Mouse (Mus musculus) intestine, embryonic 14.5 days (tissue): ENCODE results near the gene Gm21834. TPM values are rescaled to one million over a fixed set of nuclear protein-coding genes. Genes with fewer than 3 reads are reported as not detected.

Experiments used
- ATAC-seq: fragments of 200-750 bp; cut with Nextera tagmentation; replicated peaks from 2 replicates; pipeline ENCODE4 v1.8.0; 2017; ENCODE audit warnings: low read depth, moderate number of reproducible peaks, moderate TSS enrichment, moderate library complexity; ENCODE audit not compliant: low FRiP score, low TSS enrichment
- DNase-seq: peaks from one replicate; pipeline ENCODE4 v3.0.0-alpha.2; 2018; ENCODE audit warnings: low spot score
- H3K27ac ChIP-seq: fragments of 300-500 bp; sonication (generic); 2 replicates; pipeline ENCODE4 v1.5.1; 2014; ENCODE audit warnings: low read depth, mild to moderate bottlenecking, control low read depth
- H3K27me3 ChIP-seq: fragments of 300-500 bp; sonication (generic); replicated peaks from 2 replicates; pipeline ENCODE4 v1.6.1; 2014; ENCODE audit warnings: low read length, control low read depth; ENCODE audit not compliant: control insufficient read depth, insufficient read depth
- H3K36me3 ChIP-seq: fragments of 300-500 bp; sonication (generic); 2 replicates; pipeline ENCODE4 v1.6.1; 2014; ENCODE audit warnings: low read length, control low read depth; ENCODE audit not compliant: control insufficient read depth, insufficient read depth
- H3K4me1 ChIP-seq: fragments of 300-500 bp; sonication (generic); replicated peaks from 2 replicates; pipeline ENCODE4 v1.6.1; 2014; ENCODE audit warnings: low read length, control low read depth, mixed read lengths; ENCODE audit not compliant: control insufficient read depth, insufficient read depth
- H3K4me2 ChIP-seq: fragments of 300-500 bp; sonication (generic); 2 replicates; pipeline ENCODE4 v1.6.1; 2014; ENCODE audit warnings: low read length
- H3K4me3 ChIP-seq: fragments of 300-500 bp; sonication (generic); 2 replicates; pipeline ENCODE4 v1.5.1; 2014; ENCODE audit warnings: low read depth, low read length, control low read depth, mixed read lengths
- H3K9ac ChIP-seq: fragments of 300-500 bp; sonication (generic); 2 replicates; pipeline ENCODE4 v1.6.1; 2014; ENCODE audit warnings: mild to moderate bottlenecking, low read length
- H3K9me3 ChIP-seq: fragments of 300-500 bp; sonication (generic); 2 replicates; pipeline ENCODE4 v1.6.1; 2016; ENCODE audit warnings: low read length, control low read depth; ENCODE audit not compliant: control insufficient read depth
- WGBS: fragments of 180-500 bp; shearing (Covaris S2); extraction: QIAGEN DNeasy Blood & Tissue Kit; methylation state at CpG from one replicate; pipeline ENCODE4 v1.1.7; 2014; 5-methylcytosine and 5-hydroxymethylcytosine counted together
- polyA plus RNA-seq: library from polyadenylated mRNA; unstranded; fragments of >200 nt; fragmentation: Nextera tagmentation; extraction: Ambion mirVana; gene quantifications from 2 replicates; pipeline ENCODE4 v1.2.1, GENCODE M21; 2014

Gene Gm21834
- not detected in 2 replicates for polyA plus RNA-seq

GRCm38 (mm10) chr17:57742119-57742518 is at the start of gene Gm21834:
TSS of gene Gm21834 (minus strand) at chr17:57742219.
- Histone ChIP-seq H3K27me3 (no peaks in the 10 kb centered on the region), H3K4me1 (no peaks in the 10 kb centered on the region), H3K9me3 (no peaks in the 10 kb centered on the region), H3K36me3 (no peaks in the 10 kb centered on the region), H3K9ac (no peak within 1 kb of the TSS), H3K4me3 (no peak within 1 kb of the TSS), H3K4me2 (no peak within 1 kb of the TSS), H3K27ac (no peak within 1 kb of the TSS)
- DNase-seq, result no peak
- 83% methylated on average over 5 of the region's 5 CpGs for WGBS
- no peak for ATAC-seq

DNA sequence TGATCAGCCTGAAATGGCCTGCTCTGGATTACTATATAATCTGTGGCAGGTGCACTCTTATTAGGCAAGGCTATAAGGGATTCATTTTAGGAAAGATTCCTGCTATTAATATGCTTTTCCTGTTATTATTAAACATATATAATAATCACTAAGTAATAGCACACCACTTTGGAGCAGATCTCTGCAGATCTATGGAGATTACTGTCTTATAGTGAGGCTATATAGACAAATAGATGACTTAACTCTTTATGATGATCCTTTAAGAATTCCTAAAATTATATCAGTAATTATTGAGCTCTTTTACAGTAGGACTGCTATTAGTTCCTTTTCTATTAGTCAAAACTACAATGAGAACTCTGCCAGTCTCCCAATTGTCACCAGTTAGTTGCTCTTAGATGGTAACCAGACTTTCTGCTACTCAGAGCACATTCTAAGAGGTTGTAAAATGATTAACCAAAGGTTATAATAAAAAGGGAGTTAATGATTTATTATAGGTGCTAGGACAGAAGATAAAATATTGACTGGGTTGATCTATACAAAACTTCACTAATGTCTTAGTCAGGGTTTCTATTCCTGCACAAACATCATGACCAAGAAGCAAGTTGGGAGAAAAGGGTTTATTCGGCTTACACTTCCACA is 46.3 kb upstream of the Gm21834 start:
- ATAC-seq (no peak), DNase-seq (no peak)
- no peaks in the 10 kb centered on the region for H3K4me1 ChIP-seq
- H3K4me3 ChIP-seq, result no peak overlapping the region
- no peaks in the 10 kb centered on the region for H3K27me3 ChIP-seq
- H3K27ac ChIP-seq, result no peak overlapping the region
- H3K9me3 ChIP-seq, result no peaks in the 10 kb centered on the region
- H3K36me3 ChIP-seq, result no peaks in the 10 kb centered on the region
- H3K4me2 ChIP-seq, result no peak overlapping the region
- H3K9ac ChIP-seq, result no peak overlapping the region
- WGBS, result 68% methylated on average over 1 of the region's 1 CpGs

- Histone ChIP-seq H3K4me1 (no peaks in the 10 kb centered on the region), H3K9me3 (no peaks in the 10 kb centered on the region), H3K4me2 (no peak overlapping the region), H3K4me3 (no peak overlapping the region), H3K27ac (no peak overlapping the region), H3K27me3 (no peaks in the 10 kb centered on the region), H3K36me3 (no peaks in the 10 kb centered on the region), H3K9ac (no peak overlapping the region)
- 23% methylated on average over 4 of the region's 4 CpGs for WGBS
- ATAC-seq (no peak), DNase-seq (no peak)
Observed at GRCm38 (mm10) chr17:57770904-57771303, 28.9 kb upstream of the Gm21834 start.

DNA sequence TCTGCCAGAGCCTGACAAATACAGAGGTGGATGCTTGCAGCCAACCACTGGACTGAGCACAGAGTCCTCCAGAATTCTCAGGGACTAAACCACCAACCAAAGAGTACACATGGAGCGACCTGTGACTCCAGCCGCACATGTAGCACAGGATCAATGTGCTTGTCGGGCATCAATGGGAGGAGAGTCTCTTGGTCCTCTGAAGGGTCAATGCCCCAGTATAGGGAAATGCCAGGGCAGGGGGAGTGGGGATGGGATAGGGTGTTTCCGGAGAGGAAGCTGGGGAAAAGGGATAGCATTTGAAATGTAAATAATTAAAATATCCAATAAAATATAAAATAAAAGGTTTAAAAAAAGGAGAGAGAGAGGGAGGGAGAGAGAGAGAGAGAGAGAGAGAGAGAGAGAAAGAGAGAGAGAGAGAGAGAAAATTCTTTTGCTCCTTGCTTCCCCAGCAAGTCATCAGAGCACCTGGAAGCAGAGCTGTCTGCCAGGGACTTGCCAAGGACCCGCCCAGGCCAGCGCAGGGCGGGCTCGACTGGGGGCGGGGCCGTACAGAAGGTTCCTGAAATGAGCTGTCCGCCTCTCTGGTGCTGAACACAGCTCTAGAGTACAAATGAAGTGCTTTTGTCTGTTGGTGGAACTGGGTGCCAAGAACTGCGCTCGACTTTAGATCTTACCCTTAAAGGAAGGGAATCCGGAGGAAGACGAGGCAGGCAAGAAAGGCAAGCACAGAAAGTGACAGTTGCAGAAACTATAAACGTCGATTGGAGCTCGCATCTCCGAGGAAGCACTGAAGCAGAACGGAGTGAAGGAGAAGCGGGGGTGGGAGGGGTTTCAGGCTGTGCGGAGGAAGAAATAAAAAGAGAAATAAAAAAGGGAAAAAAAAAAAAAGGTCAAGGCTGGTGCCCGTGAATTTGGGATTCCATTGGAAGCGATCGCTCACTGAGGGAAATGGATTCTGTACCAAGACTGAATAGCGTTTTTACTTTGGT is 26.9 kb upstream of the Gm21834 start, which contains the start of gene Cntnap5c:
Cntnap5c (plus strand) TSS at position 949 of the 989 bp plus-strand sequence.
- ATAC-seq (peak; percentile 83), DNase-seq (peak; percentile 89)
- no peaks in the 10 kb centered on the region for H3K9me3 ChIP-seq
- no peaks in the 10 kb centered on the region for H3K36me3 ChIP-seq
- H3K27me3 ChIP-seq, result no peaks in the 10 kb centered on the region
- WGBS, result 19% methylated on average over 26 of the region's 26 CpGs
- H3K4me1 ChIP-seq, result no peaks in the 10 kb centered on the region
- H3K27ac ChIP-seq, result no peak within 1 kb of the TSS
- H3K9ac ChIP-seq, result no peak within 1 kb of the TSS
- no peak within 1 kb of the TSS for H3K4me3 ChIP-seq
- H3K4me2 ChIP-seq, result no peak within 1 kb of the TSS

- Histone ChIP-seq H3K27ac (no peak overlapping the region), H3K4me3 (no peak overlapping the region), H3K4me2 (no peak overlapping the region), H3K9ac (no peak overlapping the region), H3K27me3 (no peaks in the 10 kb centered on the region), H3K9me3 (no peaks in the 10 kb centered on the region), H3K36me3 (no peaks in the 10 kb centered on the region), H3K4me1 (no peaks in the 10 kb centered on the region)
- ATAC-seq (no peak), DNase-seq (no peak)
Observed at GRCm38 (mm10) chr17:57767306-57767705, 25.3 kb upstream of the Gm21834 start.

DNA sequence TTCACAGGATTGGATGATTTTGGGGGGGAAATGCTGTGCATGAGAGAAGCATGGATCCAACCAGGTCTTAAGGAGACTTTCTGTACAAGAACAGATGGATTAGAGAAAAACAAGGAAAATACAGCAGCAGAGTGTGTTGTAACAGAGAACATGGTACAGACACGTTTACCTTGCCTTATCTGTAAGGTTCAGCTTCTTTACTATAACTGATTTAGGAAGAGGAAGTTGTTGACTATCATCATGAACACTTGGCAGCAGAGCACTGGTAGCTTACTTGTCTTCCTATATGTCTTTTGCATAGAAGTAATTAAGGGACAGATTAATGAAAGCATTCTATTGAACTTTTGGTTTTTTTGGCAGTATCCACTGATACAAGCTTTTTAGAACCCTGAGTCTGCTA is 16.0 kb upstream of the Gm21834 start:
- DNase-seq, result no peak
- H3K9me3 ChIP-seq, result no peaks in the 10 kb centered on the region
- H3K27me3 ChIP-seq, result no peaks in the 10 kb centered on the region
- no peak overlapping the region for H3K9ac ChIP-seq
- H3K4me3 ChIP-seq, result no peak overlapping the region
- H3K27ac ChIP-seq, result no peak overlapping the region
- no peaks in the 10 kb centered on the region for H3K4me1 ChIP-seq
- H3K36me3 ChIP-seq, result no peaks in the 10 kb centered on the region
- 70% methylated on average over 1 of the region's 1 CpGs for WGBS
- ATAC-seq, result no peak
- no peak overlapping the region for H3K4me2 ChIP-seq

GRCm38 (mm10) chr17:57694791-57695190 is 47.2 kb downstream of the Gm21834 start:
- DNase-seq (no peak), ATAC-seq (no peak)
- H3K9ac ChIP-seq, result no peak overlapping the region
- no peaks in the 10 kb centered on the region for H3K36me3 ChIP-seq
- no peaks in the 10 kb centered on the region for H3K4me1 ChIP-seq
- H3K4me2 ChIP-seq, result no peak overlapping the region
- no peaks in the 10 kb centered on the region for H3K27me3 ChIP-seq
- no peaks in the 10 kb centered on the region for H3K9me3 ChIP-seq
- H3K4me3 ChIP-seq, result no peak overlapping the region
- WGBS, result 43% methylated on average over 3 of the region's 3 CpGs
- H3K27ac ChIP-seq, result no peak overlapping the region
